In the genomic region with DNA sequence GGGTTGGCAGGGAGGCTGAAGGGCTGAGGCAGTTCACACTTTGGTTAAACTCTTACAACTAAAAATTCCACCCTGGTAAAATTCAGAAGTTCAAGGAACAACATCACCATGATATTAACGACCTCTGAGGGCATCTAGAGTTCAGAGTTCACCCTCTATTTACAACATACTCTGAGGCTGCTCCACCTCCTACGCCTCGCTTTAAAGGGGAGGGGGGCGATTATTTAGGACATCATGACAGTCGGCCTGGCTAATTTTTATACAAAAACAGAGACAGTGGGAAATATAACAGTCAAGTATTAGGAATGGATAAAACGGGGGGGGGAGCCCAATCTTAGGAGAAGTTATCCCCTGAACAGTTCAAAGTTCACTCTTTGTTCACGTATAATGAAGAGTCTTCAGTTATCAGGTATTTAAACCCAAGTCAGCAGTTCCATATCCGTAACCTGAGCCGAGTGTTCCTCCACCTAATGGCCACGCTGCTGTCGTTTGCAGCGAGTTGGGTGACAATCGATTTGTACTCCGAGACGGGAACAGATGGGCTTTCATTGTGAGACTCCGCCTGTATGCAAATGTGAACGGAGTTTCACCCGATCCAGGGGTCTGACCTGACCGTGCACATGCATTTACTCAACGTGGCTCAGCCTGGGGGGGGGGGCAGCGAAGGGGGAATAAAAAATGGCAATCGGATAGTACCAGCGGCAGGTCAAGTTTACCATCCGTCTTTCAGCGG, we compare ENCODE assay signal across 9 mouse cellular contexts.
DNase-seq lines count a peak whose midpoint lies in the region; ATAC-seq and TF ChIP-seq lines count a peak whose summit lies in the region.
"Had no signal": no experiment of that assay in that cellular context is flagged by ENCODE, and none has a peak within 500 bp of the region (broad histone marks: within the 10 kb centered on the region; RNA-seq: fewer than 3 reads in every experiment).

No protein-coding gene starts in this region.

- no peaks in the 10 kb centered on the region for H3K36me3 ChIP-seq in embryonic facial prominence, embryonic 12.5 days
- H3K36me3 ChIP-seq in kidney, embryonic 16.5 days (ENCODE audit: insufficient read depth, low read length) = no peaks in the 10 kb centered on the region
- no peaks in the 10 kb centered on the region for H3K36me3 ChIP-seq in midbrain, embryonic 15.5 days (replicated peaks)

- peaks cover 7% of the 10 kb centered on the region; the same call in 1 of the 2 replicates for H3K4me1 ChIP-seq in embryonic facial prominence, embryonic 12.5 days
- H3K4me1 ChIP-seq in kidney, embryonic 16.5 days (ENCODE audit: insufficient read depth, low read length) = peaks cover 24% of the 10 kb centered on the region
- H3K4me1 ChIP-seq in midbrain, embryonic 15.5 days = peaks cover 28% of the 10 kb centered on the region

- H3K27me3 ChIP-seq in embryonic facial prominence, embryonic 12.5 days = no peaks in the 10 kb centered on the region
- H3K27me3 ChIP-seq in kidney, embryonic 16.5 days (ENCODE audit: insufficient read depth, low read length) = no peaks in the 10 kb centered on the region
- no peaks in the 10 kb centered on the region for H3K27me3 ChIP-seq in midbrain, embryonic 15.5 days (replicated peaks)

- intact Hi-C loops in gastrocnemius, adult 2 months (cut with DNase I) = no loop called here

- no peak overlapping the region for H3K4me3 ChIP-seq in embryonic facial prominence, embryonic 12.5 days
- peak overlapping the region; percentile 39 for H3K4me3 ChIP-seq in kidney, embryonic 16.5 days (ENCODE audit: low read length)
- peak overlapping the region; percentile 22 for H3K4me3 ChIP-seq in midbrain, embryonic 15.5 days
- no peak overlapping the region for H3K4me3 ChIP-seq in gastrocnemius, adult 2 months

- no peak overlapping the region for H3K9ac ChIP-seq in embryonic facial prominence, embryonic 12.5 days
- H3K9ac ChIP-seq in kidney, embryonic 16.5 days (replicated peaks; ENCODE audit: low read length) = peak overlapping the region; percentile 9
- peak overlapping the region; percentile 12; the same call in 1 of the 2 replicates for H3K9ac ChIP-seq in midbrain, embryonic 15.5 days

- H3K9me3 ChIP-seq in embryonic facial prominence, embryonic 12.5 days = no peaks in the 10 kb centered on the region
- H3K9me3 ChIP-seq in kidney, embryonic 16.5 days (ENCODE audit: low read length) = no peaks in the 10 kb centered on the region
- H3K9me3 ChIP-seq in midbrain, embryonic 15.5 days = no peaks in the 10 kb centered on the region

- peak; percentile 8 for DNase-seq in adrenal gland, adult 2 months
- no peak for DNase-seq in adrenal gland, postnatal 10 days
- no peak for DNase-seq in gastrocnemius, adult 2 months
- no peak for DNase-seq in cerebellum, adult 11-12 months
- DNase-seq in spleen, postnatal 10 days (ENCODE audit: low spot score in 2 of 2) = no peak
- DNase-seq: right cerebral cortex, postnatal 25 days had no signal

- 15% methylated on average over 25 of the region's 25 CpGs for WGBS in embryonic facial prominence, embryonic 12.5 days
- 5% methylated on average over 25 of the region's 25 CpGs for WGBS in kidney, embryonic 16.5 days
- WGBS in midbrain, embryonic 15.5 days = 12% methylated on average over 25 of the region's 25 CpGs

- no peak for ATAC-seq in embryonic facial prominence, embryonic 12.5 days (ENCODE audit: insufficient number of reproducible peaks, insufficient read depth, low FRiP score, low TSS enrichment)
- peak; percentile 69; the same call in 1 of the 2 replicates for ATAC-seq in kidney, embryonic 16.5 days (ENCODE audit: low FRiP score, low TSS enrichment)
- no peak for ATAC-seq in midbrain, embryonic 15.5 days (replicated peaks)

- TF ChIP-seq CTCF in gastrocnemius, adult 2 months (IDR thresholded peaks at IDR 0.05) = no peak

- no peak overlapping the region for H3K27ac ChIP-seq in embryonic facial prominence, embryonic 12.5 days
- H3K27ac ChIP-seq in kidney, embryonic 16.5 days (ENCODE audit: low read length) = peak overlapping the region; percentile 65
- H3K27ac ChIP-seq in midbrain, embryonic 15.5 days = no peak overlapping the region
- H3K27ac ChIP-seq in gastrocnemius, adult 2 months = no peak overlapping the region

- H3K4me2 ChIP-seq in embryonic facial prominence, embryonic 12.5 days (replicated peaks) = peak overlapping the region; percentile 30
- peak overlapping the region; percentile 53 for H3K4me2 ChIP-seq in kidney, embryonic 16.5 days (replicated peaks; ENCODE audit: low read depth, low read length)
- H3K4me2 ChIP-seq in midbrain, embryonic 15.5 days = peak overlapping the region; percentile 52

Comparison
In these comparisons a context has a peak if more than half of its experiments do, and no peak if none do; other contexts are left out.
1. H3K4me3 ChIP-seq: peak in kidney, embryonic 16.5 days (single experiment) and midbrain, embryonic 15.5 days (single experiment); none in embryonic facial prominence, embryonic 12.5 days (single experiment) and gastrocnemius, adult 2 months (single experiment).
2. Peak in every context shown above with its lines, with median percentiles within 50 percentile points of each other: H3K4me2 ChIP-seq.